Mouse (Mus musculus): ENCODE measurements around the gene Rab11fip2.

DNA sequence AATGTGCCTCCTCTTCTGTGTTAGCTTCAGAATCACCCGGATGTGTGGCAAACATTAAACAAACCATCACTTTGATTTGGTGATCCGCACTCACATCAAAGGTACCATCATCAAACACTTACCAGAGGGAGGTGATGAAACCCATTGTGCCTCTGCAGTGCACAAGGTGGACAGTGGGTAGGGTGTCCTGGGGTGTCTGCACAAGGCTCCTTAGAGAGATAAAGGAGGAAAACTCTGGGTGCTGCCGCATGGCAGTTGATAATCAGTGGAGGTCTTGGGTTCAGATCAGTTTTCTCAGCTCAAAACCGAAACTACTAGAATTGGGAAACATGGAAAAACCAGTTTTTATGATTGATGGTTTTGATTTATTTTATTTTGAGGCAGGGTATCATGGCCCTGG, 54.1 kb downstream of the Rab11fip2 start:
- TF ChIP-seq MXI1 (IDR thresholded peaks at IDR 0.05; ENCODE audit: low read depth, low read length): no peak
- TF ChIP-seq EP300 (IDR thresholded peaks at IDR 0.05; ENCODE audit: low read depth in 1 of 2, low read length in 2 of 2): no peak
- no peak for TF ChIP-seq CTCF (IDR thresholded peaks at IDR 0.05 in 2 of 3, conservative IDR thresholded peaks at IDR 0.05 in 1 of 3; ENCODE audit: control insufficient read depth in 1 of 3, insufficient read depth in 1 of 3, low read depth in 2 of 3, low read length in 3 of 3, poor library complexity in 1 of 3, severe bottlenecking in 1 of 3)
- TF ChIP-seq E2F4 (IDR thresholded peaks at IDR 0.05; ENCODE audit: borderline replicate concordance, low read depth, low read length): no peak
- TF ChIP-seq CHD1 (IDR thresholded peaks at IDR 0.05; ENCODE audit: low read depth, low read length): no peak
- TF ChIP-seq HCFC1 (IDR thresholded peaks at IDR 0.05; ENCODE audit: low read depth, low read length): no peak
- no peak for TF ChIP-seq TBP (IDR thresholded peaks at IDR 0.05; ENCODE audit: low read depth, low read length)
- TF ChIP-seq POLR2A (IDR thresholded peaks at IDR 0.05; ENCODE audit: control insufficient read depth in 1 of 2, insufficient read depth in 1 of 2, low read depth in 1 of 2, low read length in 2 of 2, poor library complexity in 1 of 2): no peak

Data from MEL (cell line).